Mouse (Mus musculus) left cerebral cortex, adult 8-10 months (tissue): ENCODE measurements around the gene Ptpn18. TPM values are rescaled to one million over a fixed set of nuclear protein-coding genes. Genes with fewer than 3 reads are reported as not detected.
"Not testable (repeated sequence)": the region's sequence is repeated elsewhere in the genome, so short reads cannot be mapped to it uniquely, and the experiment has no call there.

Source experiments
- DNase-seq, 2 experiments: peaks; one replicate each; pipeline ENCODE4 v3.0.0; 2022; ENCODE audit warnings: low spot score in 2 of 2
- microRNA-seq, 2 experiments: library from miRNA; unstranded; fragments of <30 nt; microRNA quantifications; one replicate each; pipeline ENCODE4 v1.2.0; 2022
- total RNA-seq, 4 experiments: library from RNA; stranded (reverse); gene quantifications; 2 replicates each; pipeline ENCODE4 v1.2.4; 2022

Gene Ptpn18
- total RNA-seq, 4 experiments from 2014 or later = 3.4 to 11.1 (median 7.3) TPM

- DNase-seq = no peak
Measured at GRCm38 (mm10) chr1:34513068-34513467, 53.5 kb downstream of the Ptpn18 start.

DNA sequence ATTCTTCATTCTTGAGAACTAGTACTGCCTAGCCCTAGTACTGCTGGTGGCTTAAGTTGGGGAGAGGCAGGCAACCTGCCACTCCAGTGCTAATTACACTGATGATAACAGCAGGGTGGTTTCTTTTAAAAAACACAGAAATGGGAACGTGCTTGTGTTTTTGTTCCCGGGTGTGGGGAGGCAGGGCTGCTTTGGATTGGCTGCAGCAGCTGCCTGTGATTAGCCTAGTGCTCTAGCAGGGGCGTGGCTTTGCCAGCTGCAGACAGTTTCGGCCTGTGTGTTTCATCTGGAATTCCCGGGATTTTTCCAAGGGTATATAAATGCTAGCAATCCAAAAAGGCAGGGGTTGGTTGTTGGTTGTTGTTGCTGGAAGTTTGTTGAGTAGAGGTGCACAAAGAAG is 57.0 kb downstream of the Ptpn18 start:
- DNase-seq = no peak

GRCm38 (mm10) chr1:34517297-34517696 is 57.7 kb downstream of the Ptpn18 start:
- not testable (repeated sequence) for DNase-seq

DNA sequence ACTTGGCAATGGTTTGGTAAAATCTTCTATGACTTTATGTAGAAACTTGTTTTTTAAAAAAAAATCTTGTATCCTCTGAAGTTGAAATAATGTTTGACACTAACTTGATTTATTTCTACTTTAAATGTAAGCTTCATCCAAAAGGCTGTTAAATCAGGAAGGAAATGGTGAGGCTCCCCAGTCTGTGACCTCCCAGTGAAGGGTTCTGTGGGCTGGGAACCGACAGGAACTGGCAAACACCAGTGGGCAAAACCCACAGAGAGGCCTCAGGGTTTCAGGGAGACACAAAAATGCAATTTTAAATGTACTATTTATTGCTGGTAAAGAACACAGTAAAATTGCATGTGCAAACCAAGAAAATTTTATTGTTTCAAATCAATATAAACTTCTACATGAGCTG is 58.2 kb downstream of the Ptpn18 start:
- not testable (repeated sequence) for DNase-seq

DNA sequence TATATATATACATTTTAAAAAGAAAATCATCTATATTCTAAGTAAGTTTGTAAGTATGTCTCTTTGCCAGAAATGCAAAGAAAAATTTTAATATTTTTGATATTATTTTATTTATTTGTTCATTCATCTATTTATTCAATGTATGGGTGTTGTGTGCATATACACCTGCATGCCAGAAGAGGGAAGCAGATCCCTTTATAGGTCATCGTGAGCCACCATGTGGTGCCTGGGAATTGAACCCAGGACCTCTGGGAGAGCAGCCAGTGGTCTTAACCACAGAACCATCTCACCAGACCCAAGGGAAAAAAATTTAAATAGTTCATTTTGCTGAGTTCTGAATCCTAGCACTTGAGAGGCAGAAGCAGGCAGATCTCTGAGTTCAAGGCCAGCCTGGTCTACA is 58.7 kb downstream of the Ptpn18 start:
- DNase-seq = no peak

DNA sequence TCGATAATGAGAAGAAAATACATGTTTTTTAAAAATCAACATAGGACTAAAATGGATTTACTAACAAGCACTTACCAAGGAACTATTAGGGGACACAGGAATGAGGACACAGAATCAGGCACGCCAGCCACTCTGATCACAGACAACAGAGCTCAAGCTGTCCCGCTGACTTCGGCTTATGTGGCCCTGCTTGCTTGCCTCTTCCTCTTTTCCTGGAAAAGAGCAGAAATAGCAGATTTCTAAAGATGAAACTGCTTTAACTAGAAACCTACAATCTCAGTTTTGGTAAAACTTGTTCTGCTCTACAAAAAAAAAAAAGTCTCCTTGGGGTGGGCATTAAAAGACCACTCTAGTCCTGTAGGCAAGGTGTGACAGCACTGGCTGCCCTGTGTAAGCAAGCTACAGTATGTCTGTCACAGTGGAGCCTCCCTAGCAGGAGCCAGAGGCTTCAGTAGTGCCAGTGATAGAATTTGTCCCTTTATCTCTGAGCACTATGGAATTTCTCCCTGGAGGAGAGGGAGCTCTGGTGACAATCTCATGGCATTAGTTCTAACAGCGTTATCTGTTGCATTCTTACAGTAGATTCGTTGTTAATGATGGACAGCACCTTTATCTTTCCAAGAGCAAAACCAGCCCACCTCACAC is 62.8 kb downstream of the Ptpn18 start:
- no peak for DNase-seq

DNA sequence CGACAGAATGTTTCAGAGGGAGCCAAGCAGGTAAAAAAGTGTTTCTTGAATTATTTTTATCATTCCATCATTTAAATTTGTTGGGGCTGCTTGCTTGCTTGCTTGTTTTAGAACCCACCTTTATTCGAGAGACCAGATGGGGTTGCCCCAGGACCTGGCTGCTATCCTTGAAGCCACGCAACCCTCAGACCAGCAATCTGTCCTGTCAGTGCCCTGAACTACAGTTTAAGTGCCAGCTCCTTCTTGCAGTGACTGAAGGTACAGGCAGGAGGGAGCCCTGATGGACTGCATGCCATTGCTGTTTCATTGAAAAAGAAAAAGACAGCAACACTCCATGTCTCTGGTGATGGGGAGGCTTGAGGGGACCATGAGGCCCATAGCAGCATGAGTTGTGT is 63.3 kb downstream of the Ptpn18 start:
- DNase-seq = no peak

DNA sequence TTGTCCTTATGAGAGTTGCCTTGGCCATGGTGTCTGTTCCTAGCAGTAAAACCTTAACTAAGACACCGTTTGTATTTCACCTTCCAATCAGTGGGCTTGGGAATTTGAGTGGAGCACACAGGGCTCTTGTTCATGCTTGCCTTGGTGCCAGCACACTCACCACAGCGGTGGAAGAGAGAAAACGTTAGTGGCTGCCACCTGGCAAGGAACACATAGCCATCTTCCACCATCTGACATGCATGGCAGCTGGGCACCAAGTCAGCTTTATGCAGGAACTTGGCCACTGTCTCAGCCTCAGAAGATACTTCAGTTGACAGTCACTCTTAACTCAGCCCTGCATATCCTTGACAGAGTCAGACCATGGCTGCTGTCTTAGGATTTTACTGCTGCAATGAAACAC is 64.1 kb downstream of the Ptpn18 start:
- DNase-seq = no peak

Small RNAs within 50 kb of the gene (microRNA-seq; reads per million reads assigned to microRNA genes)
- 0.42 to 0.66 reads per million in 2 experiments for gene Mir5103

Other genes with a start within 250 kb of the Ptpn18 start
- gene Ccdc115, start 20.1 kb upstream of the Ptpn18 start, total RNA-seq = 10 to 100 TPM; 15.5 to 19.7 (median 17.9) TPM
- gene Imp4, start 19.9 kb upstream of the Ptpn18 start, total RNA-seq = 10 to 100 TPM; 29.7 to 36.0 (median 33.1) TPM
- gene Prss39, start 38.6 kb downstream of the Ptpn18 start, total RNA-seq = not detected
- gene Cfc1, start 75.9 kb downstream of the Ptpn18 start, total RNA-seq = not detected
- gene Prss40, start 101.2 kb downstream of the Ptpn18 start, total RNA-seq = not detected
- 10 to 100 TPM; 24.4 to 27.5 (median 26.4) TPM for gene Amer3, start 119.9 kb downstream of the Ptpn18 start, total RNA-seq